Mouse (Mus musculus) megakaryocyte, adult 5-6 weeks (primary cell): ENCODE data around the gene Wdr66. TPM values are rescaled to one million over a fixed set of nuclear protein-coding genes. Genes with fewer than 3 reads are reported as not detected.
"Not testable (repeated sequence)": the region's sequence is repeated elsewhere in the genome, so short reads cannot be mapped to it uniquely, and the experiment has no call there.

Source experiments
- ATAC-seq: 2 replicates; pipeline ENCODE4 v1.8.0; 2016; ENCODE audit warnings: mild to moderate bottlenecking, inconsistent platforms; ENCODE audit not compliant: poor library complexity, severe bottlenecking
- total RNA-seq, 2 experiments: library from RNA; stranded (forward) in 1 of 2; stranded (reverse) in 1 of 2; fragments of 153-499, 151-499 nt in 1 of 2; fragments of 221-1000, 200-1000 nt in 1 of 2; gene quantifications; 2 replicates each; pipeline versions ENCODE4 v1.2.3 to v1.2.4; 2015 to 2017

The Wdr66 gene
- total RNA-seq (2015) (0.29 TPM in 1 of 2 replicates, not detected in the other), total RNA-seq (2017) (not detected in 2 replicates)

- ATAC-seq: peak; percentile 30; the same call in 1 of the 2 replicates
These were observed at the start of gene Wdr66 for GRCm38 (mm10) chr5:123251834-123252233. Wdr66 (plus strand) TSS chr5:123252102.

GRCm38 (mm10) chr5:123202771-123203170 is 49.1 kb upstream of the Wdr66 start:
- not testable (repeated sequence) for ATAC-seq

GRCm38 (mm10) chr5:123203591-123203990 is 48.3 kb upstream of the Wdr66 start:
- ATAC-seq: not testable (repeated sequence)

- peak; percentile 27 for ATAC-seq
These were observed 29.4 kb upstream of the Wdr66 start for GRCm38 (mm10) chr5:123222346-123223050.

- peak; percentile 64 for ATAC-seq
These were observed 28.9 kb upstream of the Wdr66 start for GRCm38 (mm10) chr5:123223051-123223410.

GRCm38 (mm10) chr5:123223861-123224260 is 28.0 kb upstream of the Wdr66 start:
- not testable (repeated sequence) for ATAC-seq

- no peak for ATAC-seq
These were observed 25.1 kb upstream of the Wdr66 start for GRCm38 (mm10) chr5:123226851-123227250.

GRCm38 (mm10) chr5:123227762-123228523 is 24.0 kb upstream of the Wdr66 start:
- ATAC-seq: peak; percentile 98

- ATAC-seq: no peak
These were observed 23.4 kb upstream of the Wdr66 start for GRCm38 (mm10) chr5:123228524-123228922.

GRCm38 (mm10) chr5:123229296-123229695 is 22.6 kb upstream of the Wdr66 start:
- no peak for ATAC-seq

GRCm38 (mm10) chr5:123232180-123232579 is 19.7 kb upstream of the Wdr66 start:
- no peak for ATAC-seq

- peak; percentile 64; the same call in 1 of the 2 replicates for ATAC-seq
These were observed 16.2 kb upstream of the Wdr66 start for GRCm38 (mm10) chr5:123235731-123236130.

GRCm38 (mm10) chr5:123236426-123236825 is 15.5 kb upstream of the Wdr66 start:
- no peak for ATAC-seq

GRCm38 (mm10) chr5:123239501-123239900 is 12.4 kb upstream of the Wdr66 start:
- ATAC-seq: no peak

- ATAC-seq: peak; percentile 40; the same call in 1 of the 2 replicates
These were observed 6.4 kb upstream of the Wdr66 start for GRCm38 (mm10) chr5:123245518-123245917.

- ATAC-seq: no peak
These were observed 512 bp upstream of the Wdr66 start for GRCm38 (mm10) chr5:123251390-123251789.

GRCm38 (mm10) chr5:123256841-123257755 is 5.2 kb downstream of the Wdr66 start:
- ATAC-seq: no peak

- peak; percentile 66 for ATAC-seq
These were observed 7.1 kb downstream of the Wdr66 start for GRCm38 (mm10) chr5:123258990-123259389.

GRCm38 (mm10) chr5:123260698-123261097 is 8.8 kb downstream of the Wdr66 start:
- ATAC-seq: no peak

- no peak for ATAC-seq
These were observed 15.0 kb downstream of the Wdr66 start for GRCm38 (mm10) chr5:123266909-123267308.
